Mouse (Mus musculus): ENCODE data around the gene Cep70. TPM values are rescaled to one million over a fixed set of nuclear protein-coding genes. Genes with fewer than 3 reads are reported as not detected.

Gene Cep70
- 41.9 and 42.0 TPM in 2 replicates for polyA plus RNA-seq (2015; fragmentation: Nextera tagmentation; extraction: Ambion mirVana)

GRCm38 (mm10) chr9:99243190-99243894 lies at the start of gene Cep70:
TSS of gene Cep70 (plus strand) at chr9:99243367.
- no peaks in the 10 kb centered on the region for H3K27me3 ChIP-seq
- H3K4me3 ChIP-seq = peak within 1 kb of the TSS; percentile 85
- peak within 1 kb of the TSS; percentile 73 for H3K4me2 ChIP-seq (replicated peaks)
- peaks cover 14% of the 10 kb centered on the region; the same call in 1 of the 2 replicates for H3K4me1 ChIP-seq
- H3K36me3 ChIP-seq = peaks cover 14% of the 10 kb centered on the region
- peak within 1 kb of the TSS; percentile 79 for H3K9ac ChIP-seq
- under 1% methylated on average over 66 of the region's 66 CpGs for WGBS
- peak within 1 kb of the TSS; percentile 61; the same call in 1 of the 2 replicates for H3K27ac ChIP-seq
- peak; percentile 97 for ATAC-seq (ENCODE audit: low FRiP score, low read depth)
- no peaks in the 10 kb centered on the region for H3K9me3 ChIP-seq

GRCm38 (mm10) chr9:99212643-99213042 lies 30.5 kb upstream of the Cep70 start:
- H3K4me3 ChIP-seq = no peak overlapping the region
- no peak overlapping the region for H3K4me2 ChIP-seq (replicated peaks)
- no peaks in the 10 kb centered on the region for H3K36me3 ChIP-seq
- no peaks in the 10 kb centered on the region for H3K9me3 ChIP-seq
- H3K27me3 ChIP-seq = no peaks in the 10 kb centered on the region
- no peak for ATAC-seq (ENCODE audit: low FRiP score, low read depth)
- WGBS = 70% methylated on average over 2 of the region's 2 CpGs
- no peaks in the 10 kb centered on the region for H3K4me1 ChIP-seq
- H3K9ac ChIP-seq = no peak overlapping the region
- no peak overlapping the region for H3K27ac ChIP-seq

GRCm38 (mm10) chr9:99216182-99216581 lies 27.0 kb upstream of the Cep70 start:
- Histone ChIP-seq H3K27me3 (no peaks in the 10 kb centered on the region), H3K4me3 (no peak overlapping the region), H3K4me1 (no peaks in the 10 kb centered on the region), H3K27ac (no peak overlapping the region), H3K9ac (no peak overlapping the region), H3K4me2 (replicated peaks) (no peak overlapping the region), H3K36me3 (no peaks in the 10 kb centered on the region), H3K9me3 (no peaks in the 10 kb centered on the region)
- ATAC-seq (ENCODE audit: low FRiP score, low read depth) = no peak
- WGBS = 66% methylated on average over 2 of the region's 2 CpGs

GRCm38 (mm10) chr9:99217999-99218719 lies 25.0 kb upstream of the Cep70 start:
- Histone ChIP-seq H3K9ac (no peak overlapping the region), H3K9me3 (no peaks in the 10 kb centered on the region), H3K27me3 (no peaks in the 10 kb centered on the region), H3K4me2 (replicated peaks) (no peak overlapping the region), H3K27ac (no peak overlapping the region), H3K4me1 (no peaks in the 10 kb centered on the region), H3K4me3 (no peak overlapping the region), H3K36me3 (no peaks in the 10 kb centered on the region)
- ATAC-seq (ENCODE audit: low FRiP score, low read depth) = peak; percentile 91
- WGBS = 18% methylated on average over 5 of the region's 6 CpGs

- ATAC-seq (ENCODE audit: low FRiP score, low read depth) = no peak
These were observed 21.5 kb upstream of the Cep70 start for GRCm38 (mm10) chr9:99221636-99222035.

GRCm38 (mm10) chr9:99224583-99224982 lies 18.6 kb upstream of the Cep70 start:
- H3K9me3 ChIP-seq = no peaks in the 10 kb centered on the region
- H3K4me1 ChIP-seq = no peaks in the 10 kb centered on the region
- no peak overlapping the region for H3K9ac ChIP-seq
- no peak overlapping the region for H3K27ac ChIP-seq
- WGBS = 61% methylated on average over 3 of the region's 3 CpGs
- ATAC-seq (ENCODE audit: low FRiP score, low read depth) = no peak
- no peaks in the 10 kb centered on the region for H3K27me3 ChIP-seq
- no peak overlapping the region for H3K4me3 ChIP-seq
- no peak overlapping the region for H3K4me2 ChIP-seq (replicated peaks)
- H3K36me3 ChIP-seq = no peaks in the 10 kb centered on the region

More at GRCm38 (mm10) chr9:99221636-99222035, 21.5 kb upstream of the Cep70 start:
- Histone ChIP-seq H3K36me3 (no peaks in the 10 kb centered on the region), H3K27ac (no peak overlapping the region), H3K4me1 (no peaks in the 10 kb centered on the region), H3K27me3 (no peaks in the 10 kb centered on the region), H3K4me2 (replicated peaks) (no peak overlapping the region), H3K9ac (no peak overlapping the region), H3K9me3 (no peaks in the 10 kb centered on the region), H3K4me3 (no peak overlapping the region)
- WGBS = 90% methylated on average over 4 of the region's 4 CpGs

- WGBS = 91% methylated on average over 14 of the region's 14 CpGs
- no peaks in the 10 kb centered on the region for H3K4me1 ChIP-seq
- no peaks in the 10 kb centered on the region for H3K36me3 ChIP-seq
- H3K9ac ChIP-seq = no peak overlapping the region
- H3K27me3 ChIP-seq = no peaks in the 10 kb centered on the region
- no peak overlapping the region for H3K27ac ChIP-seq
- no peaks in the 10 kb centered on the region for H3K9me3 ChIP-seq
- H3K4me3 ChIP-seq = no peak overlapping the region
- no peak for ATAC-seq (ENCODE audit: low FRiP score, low read depth)
- no peak overlapping the region for H3K4me2 ChIP-seq (replicated peaks)
These were observed 13.7 kb upstream of the Cep70 start for GRCm38 (mm10) chr9:99229450-99229849.

- H3K4me3 ChIP-seq = no peak within 1 kb of the TSS
- no peak within 1 kb of the TSS for H3K27ac ChIP-seq
- H3K4me2 ChIP-seq (replicated peaks) = no peak within 1 kb of the TSS
- no peaks in the 10 kb centered on the region for H3K9me3 ChIP-seq
- H3K36me3 ChIP-seq = no peaks in the 10 kb centered on the region
- H3K4me1 ChIP-seq = no peaks in the 10 kb centered on the region
- no peak for ATAC-seq (ENCODE audit: low FRiP score, low read depth)
- H3K27me3 ChIP-seq = no peaks in the 10 kb centered on the region
- WGBS = 88% methylated on average over 14 of the region's 14 CpGs
- H3K9ac ChIP-seq = no peak within 1 kb of the TSS
These were observed 6.0 kb upstream of the Cep70 start, which contains the start of gene Faiml for GRCm38 (mm10) chr9:99237139-99237538. TSS of gene Faiml (minus strand) at chr9:99237239.

GRCm38 (mm10) chr9:99238276-99238675 lies 4.9 kb upstream of the Cep70 start:
- H3K27ac ChIP-seq = no peak overlapping the region
- no peak overlapping the region for H3K4me2 ChIP-seq (replicated peaks)
- peaks cover 5% of the 10 kb centered on the region; the same call in 1 of the 2 replicates for H3K4me1 ChIP-seq
- H3K27me3 ChIP-seq = no peaks in the 10 kb centered on the region
- WGBS = 72% methylated on average over 10 of the region's 10 CpGs
- no peak overlapping the region for H3K9ac ChIP-seq
- ATAC-seq (ENCODE audit: low FRiP score, low read depth) = no peak
- H3K9me3 ChIP-seq = no peaks in the 10 kb centered on the region
- H3K4me3 ChIP-seq = no peak overlapping the region
- no peaks in the 10 kb centered on the region for H3K36me3 ChIP-seq

- no peaks in the 10 kb centered on the region for H3K9me3 ChIP-seq
- no peak overlapping the region for H3K4me2 ChIP-seq (replicated peaks)
- no peaks in the 10 kb centered on the region for H3K36me3 ChIP-seq
- H3K9ac ChIP-seq = no peak overlapping the region
- H3K4me1 ChIP-seq = peaks cover 10% of the 10 kb centered on the region; the same call in 1 of the 2 replicates
- no peak for ATAC-seq (ENCODE audit: low FRiP score, low read depth)
- H3K27me3 ChIP-seq = no peaks in the 10 kb centered on the region
- H3K27ac ChIP-seq = no peak overlapping the region
- 64% methylated on average over 1 of the region's 1 CpGs for WGBS
- H3K4me3 ChIP-seq = no peak overlapping the region
These were observed 3.9 kb upstream of the Cep70 start for GRCm38 (mm10) chr9:99239256-99239655.

GRCm38 (mm10) chr9:99240571-99240970 lies 2.6 kb upstream of the Cep70 start:
- Histone ChIP-seq H3K27me3 (no peaks in the 10 kb centered on the region), H3K4me3 (no peak overlapping the region), H3K27ac (no peak overlapping the region), H3K4me1 (peaks cover 14% of the 10 kb centered on the region; the same call in 1 of the 2 replicates), H3K36me3 (no peaks in the 10 kb centered on the region), H3K9ac (no peak overlapping the region), H3K4me2 (replicated peaks) (no peak overlapping the region), H3K9me3 (no peaks in the 10 kb centered on the region)
- 66% methylated on average over 5 of the region's 5 CpGs for WGBS
- no peak for ATAC-seq (ENCODE audit: low FRiP score, low read depth)

- WGBS = 5% methylated on average over 7 of the region's 7 CpGs
These were observed 1.1 kb upstream of the Cep70 start for GRCm38 (mm10) chr9:99242035-99242434.

More at GRCm38 (mm10) chr9:99242035-99242434, 1.1 kb upstream of the Cep70 start:
- Histone ChIP-seq H3K9ac (no peak overlapping the region), H3K27ac (no peak overlapping the region), H3K4me2 (replicated peaks) (peak overlapping the region; percentile 73; the same call in 1 of the 2 replicates), H3K36me3 (peaks cover 5% of the 10 kb centered on the region), H3K4me3 (no peak overlapping the region), H3K9me3 (no peaks in the 10 kb centered on the region), H3K4me1 (peaks cover 14% of the 10 kb centered on the region; the same call in 1 of the 2 replicates), H3K27me3 (no peaks in the 10 kb centered on the region)
- no peak for ATAC-seq (ENCODE audit: low FRiP score, low read depth)

All from limb, embryonic 13.5 days (tissue).